Mouse (Mus musculus): ENCODE data around the gene Dnajb4. TPM values are rescaled to one million over a fixed set of nuclear protein-coding genes. Genes with fewer than 3 reads are reported as not detected.
"Not testable (repeated sequence)": the region's sequence is repeated elsewhere in the genome, so short reads cannot be mapped to it uniquely, and the experiment has no call there.

The Dnajb4 gene
- polyA plus RNA-seq, 1 experiment from 2014 or later, result 33.7 TPM

GRCm38 (mm10) chr3:152149449-152149848 is 60.7 kb downstream of the Dnajb4 start:
- ATAC-seq (ENCODE audit: insufficient read depth) (no peak), DNase-seq (peak; percentile 47)
- Histone ChIP-seq H3K27me3 (ENCODE audit: insufficient read depth, low read length) (no peaks in the 10 kb centered on the region), H3K4me3 (ENCODE audit: low read depth, low read length) (no peak overlapping the region), H3K36me3 (ENCODE audit: insufficient read depth) (no peaks in the 10 kb centered on the region), H3K4me1 (ENCODE audit: insufficient read depth) (no peaks in the 10 kb centered on the region; the same call in 1 of the 2 replicates), H3K9me3 (ENCODE audit: low read depth, low read length) (no peaks in the 10 kb centered on the region), H3K9ac (no peak overlapping the region), H3K4me2 (no peak overlapping the region), H3K27ac (ENCODE audit: low read depth) (no peak overlapping the region)
- 49% methylated on average over 7 of the region's 7 CpGs for WGBS
- no peak for TF ChIP-seq CTCF (IDR thresholded peaks at IDR 0.05; ENCODE audit: low read depth)

- 47% methylated on average over 12 of the region's 12 CpGs for WGBS
- H3K36me3 ChIP-seq (ENCODE audit: insufficient read depth), result no peaks in the 10 kb centered on the region
- ATAC-seq (ENCODE audit: insufficient read depth) (no peak), DNase-seq (no peak)
- no peaks in the 10 kb centered on the region; the same call in none of the 2 replicates for H3K4me1 ChIP-seq (ENCODE audit: insufficient read depth)
- H3K27ac ChIP-seq (ENCODE audit: low read depth), result no peak overlapping the region
- H3K4me2 ChIP-seq, result no peak overlapping the region
- no peak overlapping the region for H3K9ac ChIP-seq
- no peak overlapping the region for H3K4me3 ChIP-seq (ENCODE audit: low read depth, low read length)
- no peaks in the 10 kb centered on the region for H3K27me3 ChIP-seq (ENCODE audit: insufficient read depth, low read length)
- no peaks in the 10 kb centered on the region for H3K9me3 ChIP-seq (ENCODE audit: low read depth, low read length)
- no peak for TF ChIP-seq CTCF (IDR thresholded peaks at IDR 0.05; ENCODE audit: low read depth)
These were observed 62.8 kb downstream of the Dnajb4 start for GRCm38 (mm10) chr3:152147085-152147831.

GRCm38 (mm10) chr3:152145186-152145585 is 64.9 kb downstream of the Dnajb4 start:
- H3K9me3 ChIP-seq (ENCODE audit: low read depth, low read length), result no peaks in the 10 kb centered on the region
- DNase-seq, result peak; percentile 78
- H3K4me3 ChIP-seq (ENCODE audit: low read depth, low read length), result no peak overlapping the region
- no peak overlapping the region for H3K27ac ChIP-seq (ENCODE audit: low read depth)
- H3K4me1 ChIP-seq (ENCODE audit: insufficient read depth), result no peaks in the 10 kb centered on the region; the same call in none of the 2 replicates
- TF ChIP-seq CTCF (IDR thresholded peaks at IDR 0.05; ENCODE audit: low read depth), result no peak
- WGBS, result 35% methylated on average over 2 of the region's 2 CpGs
- H3K27me3 ChIP-seq (ENCODE audit: insufficient read depth, low read length), result no peaks in the 10 kb centered on the region
- H3K4me2 ChIP-seq, result no peak overlapping the region
- ATAC-seq (ENCODE audit: insufficient read depth), result peak; percentile 92
- no peaks in the 10 kb centered on the region for H3K36me3 ChIP-seq (ENCODE audit: insufficient read depth)
- H3K9ac ChIP-seq, result no peak overlapping the region

- Histone ChIP-seq H3K9ac (no peak overlapping the region), H3K4me3 (ENCODE audit: low read depth, low read length) (no peak overlapping the region), H3K36me3 (ENCODE audit: insufficient read depth) (no peaks in the 10 kb centered on the region), H3K9me3 (ENCODE audit: low read depth, low read length) (no peaks in the 10 kb centered on the region), H3K4me1 (ENCODE audit: insufficient read depth) (no peaks in the 10 kb centered on the region; the same call in 1 of the 2 replicates), H3K4me2 (no peak overlapping the region), H3K27ac (ENCODE audit: low read depth) (no peak overlapping the region; the same call in 1 of the 2 replicates), H3K27me3 (ENCODE audit: insufficient read depth, low read length) (no peaks in the 10 kb centered on the region)
- ATAC-seq (ENCODE audit: insufficient read depth) (no peak), DNase-seq (peak; percentile 60)
- 57% methylated on average over 6 of the region's 6 CpGs for WGBS
- TF ChIP-seq CTCF (IDR thresholded peaks at IDR 0.05; ENCODE audit: low read depth), result no peak
These were observed 67.0 kb downstream of the Dnajb4 start for GRCm38 (mm10) chr3:152142989-152143695.

GRCm38 (mm10) chr3:152142146-152142545 is 68.0 kb downstream of the Dnajb4 start:
- Histone ChIP-seq H3K27ac (ENCODE audit: low read depth) (no peak overlapping the region), H3K36me3 (ENCODE audit: insufficient read depth) (no peaks in the 10 kb centered on the region), H3K4me3 (ENCODE audit: low read depth, low read length) (no peak overlapping the region), H3K4me2 (no peak overlapping the region), H3K4me1 (ENCODE audit: insufficient read depth) (no peaks in the 10 kb centered on the region; the same call in 1 of the 2 replicates), H3K9me3 (ENCODE audit: low read depth, low read length) (no peaks in the 10 kb centered on the region), H3K9ac (no peak overlapping the region), H3K27me3 (ENCODE audit: insufficient read depth, low read length) (no peaks in the 10 kb centered on the region)
- ATAC-seq (ENCODE audit: insufficient read depth) (no peak), DNase-seq (no peak)
- no peak for TF ChIP-seq CTCF (IDR thresholded peaks at IDR 0.05; ENCODE audit: low read depth)
- WGBS, result 72% methylated on average over 3 of the region's 3 CpGs

GRCm38 (mm10) chr3:152139308-152139707 is 70.8 kb downstream of the Dnajb4 start:
- not testable (repeated sequence) for H3K9ac ChIP-seq; H3K9me3 ChIP-seq (ENCODE audit: low read depth, low read length); H3K36me3 ChIP-seq (ENCODE audit: insufficient read depth); H3K4me2 ChIP-seq; H3K27me3 ChIP-seq (ENCODE audit: insufficient read depth, low read length); ATAC-seq (ENCODE audit: insufficient read depth); H3K4me3 ChIP-seq (ENCODE audit: low read depth, low read length); H3K4me1 ChIP-seq (ENCODE audit: insufficient read depth); H3K27ac ChIP-seq (ENCODE audit: low read depth); DNase-seq
- 88% methylated on average over 3 of the region's 3 CpGs for WGBS

- not testable (repeated sequence) for ATAC-seq (ENCODE audit: insufficient read depth); H3K9ac ChIP-seq; H3K9me3 ChIP-seq (ENCODE audit: low read depth, low read length); H3K4me3 ChIP-seq (ENCODE audit: low read depth, low read length); H3K4me1 ChIP-seq (ENCODE audit: insufficient read depth); H3K36me3 ChIP-seq (ENCODE audit: insufficient read depth); H3K4me2 ChIP-seq; H3K27me3 ChIP-seq (ENCODE audit: insufficient read depth, low read length); H3K27ac ChIP-seq (ENCODE audit: low read depth); DNase-seq
- 73% methylated on average over 16 of the region's 16 CpGs for WGBS
These were observed 74.0 kb downstream of the Dnajb4 start for GRCm38 (mm10) chr3:152136106-152136505.
